Mouse (Mus musculus): ENCODE measurements around the gene Arfgef2. TPM values are rescaled to one million over a fixed set of nuclear protein-coding genes. Genes with fewer than 3 reads are reported as not detected.
A peak's percentile ranks its signal among the peaks of the same experiment; 100 is the strongest.

Arfgef2 gene
- total RNA-seq, 2 experiments from 2014 or later, result 44.5 to 46.3 TPM

DNA sequence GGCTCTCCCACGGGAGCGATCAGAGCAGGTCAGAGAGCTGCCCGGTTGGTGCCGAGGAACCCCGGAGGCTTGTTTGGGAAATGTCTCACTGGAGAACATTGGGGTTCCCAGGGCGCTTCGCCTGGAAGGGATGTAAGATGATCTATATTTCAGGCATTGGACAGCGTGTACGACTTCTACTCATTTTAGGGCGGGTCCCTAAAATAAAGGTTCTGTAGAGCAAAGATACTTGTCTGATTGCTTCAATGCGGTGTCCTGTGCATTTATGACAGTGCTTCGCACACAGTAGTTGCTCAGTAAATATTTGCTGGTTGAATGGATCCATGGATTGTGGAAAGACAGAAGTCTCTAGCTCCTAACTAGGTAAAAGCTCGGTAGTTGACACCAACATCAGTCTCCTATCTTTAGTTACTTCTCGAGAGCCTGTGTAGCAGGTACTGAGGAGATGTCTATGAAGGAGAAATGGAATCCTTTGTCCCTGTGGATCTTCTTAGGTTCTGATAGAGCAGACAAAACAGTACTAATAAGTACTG, 851 bp downstream of the Arfgef2 start:
- no peak for DNase-seq

DNA sequence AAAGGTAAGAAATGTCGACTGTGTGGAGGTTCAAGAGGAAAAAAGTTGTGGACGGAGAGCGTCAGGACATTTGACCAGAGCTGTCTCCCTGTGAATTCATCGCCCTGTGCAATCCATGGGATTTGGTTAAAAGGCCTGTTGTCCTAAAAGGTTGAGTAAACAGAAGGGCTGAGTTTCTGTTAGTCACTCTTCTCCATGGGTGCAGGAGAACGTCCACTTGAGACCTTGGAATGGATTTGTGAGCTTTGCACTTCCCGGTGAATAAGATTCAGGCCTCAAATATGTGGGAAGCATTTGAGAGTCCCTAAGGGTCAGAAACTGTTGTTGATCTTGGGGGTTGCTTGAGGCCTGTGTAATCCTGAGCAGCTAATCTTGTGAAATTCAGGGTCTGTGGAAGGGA, 1.4 kb downstream of the Arfgef2 start:
- DNase-seq, result no peak

DNA sequence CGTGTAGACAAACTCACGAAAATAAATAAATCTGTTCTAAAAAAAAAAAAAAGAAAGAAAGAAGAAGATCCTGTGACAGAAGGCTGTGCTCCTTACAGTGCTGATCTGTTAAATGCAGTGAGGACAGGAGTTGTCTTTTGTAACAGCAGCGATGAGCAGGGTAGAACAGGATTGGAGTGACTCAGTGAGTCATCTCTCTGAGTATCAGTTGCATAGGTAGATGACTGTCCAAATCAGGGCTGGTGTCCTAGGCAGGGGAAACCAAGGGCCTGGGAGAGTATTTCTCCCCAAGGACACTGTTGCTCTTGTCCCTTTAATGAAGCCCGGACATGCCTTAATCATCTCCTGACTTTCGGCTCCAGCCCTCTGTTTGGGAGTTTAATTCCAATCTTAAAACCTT, 4.1 kb downstream of the Arfgef2 start:
- no peak for DNase-seq

DNA sequence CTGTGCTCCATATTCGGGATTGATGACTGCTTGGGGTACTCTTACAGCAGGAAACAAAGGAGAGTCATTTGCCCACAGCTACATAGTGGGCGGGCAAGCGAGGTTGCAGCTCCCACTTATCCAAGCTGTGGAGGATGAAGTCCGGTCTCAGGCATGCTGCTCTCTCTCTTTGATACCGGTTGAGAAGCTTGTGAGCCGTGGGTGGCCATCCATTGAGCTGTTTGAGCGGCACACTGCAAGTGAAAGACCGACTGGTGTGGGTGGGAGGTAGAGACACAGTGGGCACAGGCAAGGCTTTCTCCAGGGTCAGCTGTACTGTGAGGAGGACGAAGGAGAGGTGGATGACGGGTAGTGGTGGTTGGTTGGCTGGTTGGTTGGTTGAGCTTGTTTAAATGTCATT, 5.4 kb downstream of the Arfgef2 start:
- no peak for DNase-seq

DNA sequence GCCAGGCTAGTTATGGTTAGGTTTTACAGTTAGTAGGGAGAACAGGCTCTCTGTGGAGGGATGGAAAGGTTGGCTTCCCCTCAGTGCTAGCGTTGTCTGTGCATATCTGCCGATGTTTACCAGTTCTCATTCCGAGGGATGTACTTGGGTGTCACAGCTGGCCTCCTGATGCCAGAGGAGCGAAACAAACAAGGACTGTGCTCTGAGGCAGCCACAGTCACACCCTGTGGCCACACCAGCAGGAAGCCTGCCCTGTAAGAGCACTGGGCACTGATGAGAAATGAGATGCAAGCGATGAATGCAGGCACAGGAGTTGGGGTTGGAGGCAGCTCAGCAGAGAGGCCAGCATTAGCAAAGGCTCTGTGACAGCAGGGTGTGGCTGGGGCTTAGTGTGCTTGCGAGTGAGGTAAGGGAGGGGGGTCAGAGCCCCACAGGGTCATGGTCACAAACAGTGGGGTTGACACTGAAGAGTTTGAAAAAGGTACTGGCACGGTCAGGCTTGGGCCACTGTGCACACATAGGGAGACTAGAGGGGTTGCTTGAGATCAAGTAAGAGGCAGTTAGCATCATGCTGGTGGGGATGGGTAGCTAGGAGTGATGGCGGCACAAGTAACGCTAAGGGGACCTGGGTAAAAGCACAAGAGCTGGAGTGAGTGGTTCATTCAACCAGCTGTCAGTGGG, 13.2 kb downstream of the Arfgef2 start:
- no peak for DNase-seq

DNA sequence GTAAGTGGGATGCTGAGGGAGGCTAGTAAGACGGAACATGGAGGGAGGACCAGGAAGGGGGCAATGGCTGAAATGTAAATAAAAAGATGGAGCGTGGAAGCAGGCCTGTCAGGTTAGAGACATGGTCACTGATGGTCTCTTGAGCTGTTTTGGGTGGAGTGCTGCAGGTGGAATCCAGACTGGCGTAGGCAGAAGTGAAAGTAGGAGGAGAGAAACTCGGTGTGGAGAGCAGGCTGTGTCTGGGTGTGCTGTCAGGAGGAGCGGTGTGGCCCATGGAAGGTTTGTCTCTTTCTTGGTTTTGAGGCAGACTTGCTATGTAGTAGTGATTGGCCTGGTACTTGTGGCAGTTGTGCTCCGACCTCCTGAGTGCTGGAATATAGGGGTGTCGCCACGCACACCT, 14.5 kb downstream of the Arfgef2 start:
- no peak for DNase-seq

DNA sequence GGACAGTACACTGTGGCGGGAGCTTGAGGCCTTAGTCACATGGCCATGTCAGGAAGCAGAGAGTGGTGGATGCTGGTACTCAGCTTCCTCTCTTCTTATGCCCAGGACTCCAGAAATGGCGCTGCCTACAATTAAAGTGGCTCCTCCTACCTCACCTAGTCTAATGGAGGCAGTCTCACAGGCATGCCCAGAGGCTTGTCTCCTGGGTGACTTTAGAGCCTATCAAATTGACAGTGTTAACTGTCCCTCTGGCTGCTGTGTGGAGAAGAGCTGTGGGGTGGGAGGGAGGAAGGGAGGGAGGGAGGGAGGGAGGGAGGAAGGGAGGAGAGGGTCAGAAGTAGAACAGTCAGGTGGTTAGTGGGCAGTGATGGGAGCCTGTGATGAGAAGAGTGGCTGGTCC, 15.5 kb downstream of the Arfgef2 start:
- no peak for DNase-seq

DNA sequence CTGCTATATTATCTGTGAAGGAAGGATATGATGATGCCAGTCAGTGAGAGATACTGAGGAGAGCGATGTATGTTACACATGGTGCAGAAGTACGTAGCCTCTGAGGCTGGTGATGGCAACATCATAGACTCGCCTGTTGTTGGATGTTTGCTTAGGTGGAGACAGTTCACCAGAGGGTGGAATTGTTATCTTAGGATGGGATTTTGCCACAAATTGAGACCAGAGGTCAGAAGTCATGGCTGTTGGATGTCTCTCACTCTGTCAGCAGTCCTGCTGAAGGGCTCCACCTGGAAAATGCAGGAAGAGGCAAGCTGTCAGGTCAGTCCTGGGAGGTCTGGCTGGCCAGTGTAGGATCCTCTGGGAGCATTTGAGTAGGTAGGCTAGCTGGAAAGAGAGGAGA, 16.0 kb downstream of the Arfgef2 start:
- no peak for DNase-seq

DNA sequence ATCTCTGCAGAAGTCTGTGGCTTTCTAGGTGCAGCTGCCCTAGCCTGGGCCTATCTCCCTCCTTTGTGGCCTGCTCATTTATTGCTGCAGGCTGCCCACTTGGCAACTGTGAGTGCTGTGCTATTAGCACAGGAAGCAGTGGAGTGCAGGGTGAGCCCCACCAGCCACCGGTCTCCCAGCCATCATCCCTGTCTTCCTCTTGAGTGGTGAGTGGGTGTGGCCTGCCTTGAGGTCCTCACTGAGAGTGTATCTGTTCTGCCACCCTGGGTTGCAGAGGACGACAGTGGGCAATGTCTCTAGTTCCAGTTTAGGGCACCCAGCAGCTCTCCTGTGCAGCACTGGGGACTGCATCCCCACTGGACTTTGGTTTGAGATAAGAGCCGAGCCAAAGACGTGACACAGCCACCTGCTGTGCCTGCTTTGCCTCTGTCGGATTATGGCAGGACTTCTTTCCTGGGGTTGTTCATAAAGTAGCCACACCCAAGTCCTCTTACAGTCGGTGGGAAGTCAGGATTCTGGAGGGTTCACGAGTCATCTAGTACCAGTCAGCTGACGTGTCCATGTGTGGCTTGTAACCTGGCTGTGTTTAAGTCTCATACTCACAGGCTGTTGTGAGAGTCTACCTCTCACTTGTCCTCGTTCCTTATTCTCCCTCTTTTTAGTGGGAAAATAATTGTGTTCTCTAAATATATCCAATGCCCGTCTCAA, 16.9 kb downstream of the Arfgef2 start:
- DNase-seq, result no peak

DNA sequence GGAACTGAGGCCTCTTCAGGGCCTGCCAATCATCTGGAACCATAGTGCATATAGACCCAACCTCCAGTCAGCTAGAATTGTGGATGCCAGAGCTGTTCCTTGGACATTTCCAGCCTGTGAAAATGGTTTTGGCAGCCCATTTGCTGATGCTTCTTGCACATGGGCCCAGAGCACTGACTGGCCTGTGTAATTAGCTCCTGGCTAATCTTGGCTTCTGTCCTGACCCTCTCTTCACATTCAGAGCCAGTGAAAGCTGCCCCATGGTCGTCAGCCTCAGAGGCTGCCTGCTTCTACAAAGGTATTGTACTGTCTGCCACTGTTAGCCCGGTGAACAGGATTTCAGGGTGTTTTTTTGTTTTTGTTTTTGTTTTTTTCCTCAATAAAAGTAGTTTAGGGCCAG, 17.5 kb downstream of the Arfgef2 start:
- no peak for DNase-seq

DNA sequence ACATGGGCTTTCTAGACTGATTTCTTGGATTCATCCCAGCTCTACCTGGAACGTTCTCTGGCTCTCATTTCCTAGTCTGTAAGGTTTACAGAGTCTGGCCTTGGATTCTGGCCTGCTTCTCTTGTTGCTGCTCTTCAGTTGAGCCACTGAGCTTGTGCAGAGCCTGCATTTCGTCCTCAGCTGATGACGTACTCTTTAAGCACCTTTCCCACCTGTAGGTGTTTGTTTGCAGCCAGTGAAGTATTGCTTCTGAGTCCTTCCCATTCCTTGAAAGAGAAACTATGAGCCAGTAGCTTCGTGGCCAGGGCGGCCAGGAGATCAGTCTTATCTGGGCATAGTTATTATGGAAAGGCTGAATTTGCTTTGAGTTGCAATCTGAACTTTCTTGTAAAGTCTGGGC, 19.0 kb downstream of the Arfgef2 start:
- no peak for DNase-seq

DNA sequence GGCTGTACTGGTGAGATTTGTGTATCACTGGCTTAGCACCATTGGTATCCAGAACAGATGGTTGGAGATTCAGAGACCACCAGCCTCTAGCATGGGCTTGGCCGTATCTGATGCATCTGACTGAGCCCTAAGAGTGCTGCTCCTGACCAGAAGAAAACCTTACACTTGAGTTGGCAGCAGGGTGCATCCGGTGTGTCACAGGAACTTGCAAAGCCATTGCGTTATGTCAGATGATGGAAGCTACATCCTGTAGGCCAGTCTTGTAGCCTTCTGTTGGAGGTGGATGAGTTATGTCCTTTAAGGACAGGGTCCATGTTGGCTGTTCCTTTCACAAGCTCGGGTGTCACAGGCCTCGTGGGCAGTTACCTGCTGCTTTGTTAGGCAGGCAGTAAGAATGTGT, 19.6 kb downstream of the Arfgef2 start:
- no peak for DNase-seq

DNA sequence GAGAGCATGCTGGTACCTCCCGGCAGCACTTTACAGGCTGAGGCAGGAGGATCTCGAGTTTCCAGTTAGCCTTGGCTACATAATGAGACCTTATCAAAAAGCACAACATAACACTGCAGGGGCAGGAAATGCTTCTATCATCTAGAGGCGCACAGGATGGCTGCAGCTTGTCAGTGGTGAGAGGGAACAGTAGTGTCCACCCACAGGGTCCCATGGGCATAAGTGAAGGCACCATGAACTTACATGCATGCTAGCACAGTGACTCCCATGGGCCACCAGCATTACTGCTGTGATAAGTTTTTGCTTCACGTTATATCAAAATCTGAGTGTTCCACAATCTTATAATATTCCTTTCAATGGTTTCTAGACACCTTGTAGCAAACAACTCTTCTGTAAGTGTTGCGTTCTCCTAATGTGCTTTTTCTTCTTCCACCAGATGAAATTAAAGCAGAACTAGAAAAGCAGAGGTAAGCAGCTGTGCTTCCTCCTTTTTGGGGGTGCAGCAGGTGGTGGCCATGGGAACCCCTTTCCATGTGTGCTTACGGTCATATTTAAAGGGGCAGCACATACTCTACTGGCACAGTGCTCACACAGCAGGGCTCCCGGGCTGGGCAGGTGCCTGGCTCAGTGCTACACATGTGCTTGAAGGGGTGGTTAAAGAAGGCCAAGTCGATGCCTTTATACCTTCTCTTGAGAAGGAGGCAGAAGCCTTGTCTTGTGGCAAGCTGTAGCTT, 21.3 kb downstream of the Arfgef2 start:
- no peak for DNase-seq

DNA sequence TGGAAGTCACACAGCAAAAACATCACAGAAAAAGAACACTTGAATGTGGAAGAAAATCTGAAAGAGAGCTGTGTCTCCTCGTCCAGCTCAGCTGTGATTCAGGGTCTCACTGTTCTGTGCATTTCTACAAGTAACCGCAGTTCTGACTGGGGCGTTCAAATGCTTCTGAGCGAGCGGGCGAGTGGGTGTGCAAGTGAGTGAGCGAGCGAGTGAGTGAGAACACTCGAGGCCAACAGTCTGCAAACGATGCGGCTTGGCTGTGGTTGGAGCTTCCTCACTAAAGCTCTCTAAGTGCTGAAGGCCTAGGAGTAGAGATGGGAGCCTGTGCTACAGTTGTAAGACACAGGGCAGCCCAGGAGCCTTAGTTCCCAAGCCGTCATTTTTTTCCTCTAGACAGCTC, 22.9 kb downstream of the Arfgef2 start:
- DNase-seq, result no peak

DNA sequence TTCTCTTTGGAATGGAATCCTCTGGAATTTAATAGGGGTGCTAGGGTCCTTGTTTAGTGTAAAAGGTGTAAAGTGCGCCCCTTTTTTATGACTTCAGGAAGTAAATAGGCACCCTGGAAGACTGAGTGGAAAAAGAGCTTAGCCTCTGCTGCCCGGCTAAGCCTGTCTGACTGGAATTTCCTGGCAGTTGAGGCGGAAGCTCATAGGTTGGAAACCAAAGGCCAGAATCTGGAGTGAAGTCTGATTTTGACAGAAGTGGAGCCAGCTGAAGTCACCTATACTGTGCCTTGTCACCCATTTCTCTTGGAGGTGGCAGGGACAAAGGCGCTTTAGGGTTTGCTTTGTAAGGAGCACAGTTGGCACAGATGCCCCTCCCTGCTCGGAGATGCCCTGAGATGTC, 25.0 kb downstream of the Arfgef2 start:
- no peak for DNase-seq

DNA sequence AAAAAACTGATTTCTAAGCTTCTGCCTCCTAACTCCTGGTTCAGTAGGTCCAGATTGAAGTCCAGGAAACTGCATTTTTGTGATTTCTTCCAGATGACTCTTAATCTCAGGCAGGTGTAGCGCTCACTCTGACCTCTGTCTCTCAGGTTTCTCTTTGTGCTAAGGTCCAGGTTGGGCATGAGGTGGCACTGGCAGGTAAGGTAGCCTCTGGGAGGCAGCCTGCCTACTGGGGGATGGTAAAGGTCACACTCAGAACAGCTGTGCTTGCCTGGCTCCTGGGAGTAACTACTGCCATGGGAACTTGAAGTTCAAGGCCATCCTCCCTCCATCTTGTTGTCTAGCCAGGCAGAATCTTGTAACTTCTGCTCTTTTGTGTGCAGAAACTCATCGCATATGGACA, 28.7 kb downstream of the Arfgef2 start:
- DNase-seq, result peak; percentile 24

DNA sequence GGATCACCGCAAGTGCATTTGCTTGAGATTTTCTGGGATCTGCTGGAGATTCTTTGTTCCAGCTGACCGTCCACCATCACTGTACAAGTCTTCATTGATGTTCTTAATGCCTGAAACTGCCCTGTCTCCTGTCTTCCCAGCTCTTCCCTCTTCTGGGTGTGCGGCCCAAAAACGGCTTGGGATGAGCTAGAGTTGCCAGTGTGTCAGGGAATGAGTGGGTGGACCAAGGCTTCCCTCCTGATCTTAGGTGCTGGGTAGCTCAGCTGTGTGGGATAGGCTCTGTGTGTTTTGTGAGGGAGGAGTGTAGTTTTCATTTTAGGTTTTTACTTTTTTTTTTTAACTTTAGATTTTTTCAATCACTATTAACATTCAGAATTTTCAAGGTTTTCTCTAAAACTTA, 29.4 kb downstream of the Arfgef2 start:
- no peak for DNase-seq

DNA sequence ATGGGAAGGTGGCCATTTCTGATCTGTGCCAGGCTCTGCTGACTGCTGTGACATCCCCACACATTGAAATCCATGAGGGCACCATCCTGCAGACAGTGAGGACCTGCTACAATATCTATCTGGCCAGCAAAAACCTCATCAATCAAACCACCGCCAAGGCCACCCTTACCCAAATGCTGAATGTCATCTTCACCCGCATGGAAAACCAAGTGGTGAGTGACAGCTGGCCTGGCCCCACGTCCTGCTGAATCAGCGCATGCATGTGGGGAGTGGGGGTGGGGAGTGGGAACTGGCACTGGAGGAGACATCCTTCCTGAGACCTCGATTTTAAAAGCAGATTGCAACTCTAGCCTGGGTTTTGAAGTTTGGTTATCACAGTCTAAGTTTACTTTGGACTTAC, 30.2 kb downstream of the Arfgef2 start:
- peak; percentile 70 for DNase-seq

DNA sequence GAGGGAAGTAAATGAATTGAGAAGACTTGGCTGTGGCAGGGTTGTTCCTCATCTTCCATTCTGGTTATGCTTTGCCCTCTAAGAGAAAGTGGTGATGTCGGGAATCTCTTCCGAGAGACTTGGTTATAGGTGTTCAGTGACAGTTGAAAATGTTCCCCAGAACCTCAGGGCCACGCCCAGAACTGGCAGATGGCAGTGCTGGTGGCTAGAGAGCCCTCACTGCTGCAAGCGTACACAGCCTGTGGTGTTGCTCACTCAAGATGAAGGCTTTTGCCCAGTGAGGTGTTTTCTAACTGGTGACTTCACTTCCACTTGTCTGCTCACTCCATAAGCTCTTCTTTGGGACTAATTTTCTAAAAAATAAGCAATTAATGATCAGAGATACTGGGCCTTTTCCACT, 36.4 kb downstream of the Arfgef2 start:
- DNase-seq, result no peak

DNA sequence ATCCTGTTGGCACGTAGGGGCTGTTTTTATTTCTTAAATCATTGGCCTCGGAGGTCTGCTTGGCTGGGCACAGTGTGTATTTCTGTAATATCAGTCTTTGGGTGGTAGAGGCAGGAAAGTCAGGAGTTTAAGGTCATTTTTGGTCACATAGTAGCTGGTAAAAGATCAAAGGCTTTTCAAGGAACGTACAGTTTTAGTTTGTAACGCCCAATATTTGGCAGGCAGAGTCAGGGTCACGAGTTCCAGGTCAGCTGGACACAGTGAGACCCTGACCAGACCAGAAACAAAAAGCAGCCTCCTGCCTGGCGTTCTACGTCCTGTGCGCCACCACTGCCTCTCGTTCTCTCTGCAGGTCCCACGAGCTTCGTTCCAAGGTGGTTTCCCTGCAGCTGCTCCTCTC, 45.3 kb downstream of the Arfgef2 start:
- peak; percentile 24 for DNase-seq

DNA sequence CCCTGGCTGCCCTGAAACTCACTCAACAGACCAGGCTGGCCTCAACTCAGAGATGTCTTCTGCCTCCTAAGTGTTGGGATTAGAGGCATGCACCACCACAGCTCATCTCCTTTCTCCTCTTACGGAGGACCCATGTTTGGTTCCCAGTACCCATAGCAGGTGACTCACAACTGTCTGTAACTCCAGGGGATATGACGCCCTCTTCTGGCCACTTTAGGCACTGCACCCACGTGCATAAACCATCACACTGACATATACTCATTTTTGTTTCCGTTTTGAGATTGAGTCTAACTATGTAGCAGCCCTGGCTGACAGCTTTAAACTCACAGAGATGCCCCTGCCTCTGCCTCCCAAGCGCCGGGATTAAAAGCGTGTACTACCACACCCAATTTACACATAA, 46.9 kb downstream of the Arfgef2 start:
- DNase-seq, result no peak

DNA sequence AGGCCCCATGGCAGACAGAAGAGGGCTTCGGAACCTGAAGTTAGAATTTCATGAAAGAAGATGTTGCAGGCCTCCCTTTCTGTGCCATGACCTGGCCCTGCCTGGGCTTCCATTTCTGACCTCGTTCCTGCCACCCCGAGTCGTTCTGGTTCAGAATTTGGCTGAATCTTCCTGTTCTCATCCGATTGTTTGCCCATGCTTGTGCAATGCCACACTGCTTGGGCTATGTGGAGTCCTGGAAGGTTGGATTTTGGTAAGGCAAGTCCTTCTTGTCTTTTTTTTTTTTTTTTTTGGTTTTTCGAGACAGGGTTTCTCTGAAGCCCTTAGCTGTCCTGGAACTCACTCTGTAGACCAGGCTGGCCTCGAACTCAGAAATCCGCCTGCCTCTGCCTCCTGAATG, 50.4 kb downstream of the Arfgef2 start:
- no peak for DNase-seq

DNA sequence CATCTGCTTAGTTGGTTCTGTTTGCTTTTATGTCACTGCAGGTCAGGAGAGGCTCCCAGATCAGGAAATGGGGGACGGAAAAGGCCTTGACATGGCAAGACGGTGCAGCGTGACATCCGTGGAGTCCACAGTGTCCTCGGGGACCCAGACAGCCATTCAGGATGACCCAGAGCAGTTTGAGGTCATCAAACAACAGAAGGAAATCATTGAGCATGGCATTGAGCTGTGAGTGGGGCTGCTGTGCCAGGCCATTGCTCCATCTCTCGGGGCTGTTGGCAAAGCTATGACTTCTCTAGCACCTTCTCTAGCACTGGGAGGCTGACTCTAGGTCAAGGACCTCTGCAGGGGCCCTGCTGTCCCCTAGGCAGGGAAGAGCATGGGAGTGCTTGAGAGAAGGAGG, 51.0 kb downstream of the Arfgef2 start:
- DNase-seq, result no peak
